Mouse (Mus musculus) MEL (cell line): ENCODE measurements around the gene Fdps. TPM values are rescaled to one million over a fixed set of nuclear protein-coding genes. Genes with fewer than 3 reads are reported as not detected.
A peak's percentile ranks its signal among the peaks of the same experiment; 100 is the strongest.

Experiments used
- DNase-seq: peaks from one replicate; pipeline ENCODE4 v3.0.0; 2011; ENCODE audit warnings: low read depth, low spot score
- H3K27ac ChIP-seq: 2 replicates; pipeline ENCODE4 v1.5.1; 2012; ENCODE audit warnings: low read depth, mild to moderate bottlenecking, control low read depth, low read length, moderate library complexity; ENCODE audit not compliant: control insufficient read depth
- H3K27me3 ChIP-seq, 2 experiments: fragments of 150-350 bp in 1 of 2; sonication (generic) in 1 of 2; 2 replicates each; pipeline ENCODE4 v1.6.1; 2012; ENCODE audit warnings: low read length in 2 of 2, mild to moderate bottlenecking in 2 of 2, improper control_type of control experiment in 1 of 2, moderate library complexity in 1 of 2; ENCODE audit not compliant: insufficient read depth in 2 of 2, control insufficient read depth in 1 of 2
- H3K36me3 ChIP-seq, 2 experiments: 2 replicates each; pipeline ENCODE4 v1.6.1; 2012 to 2014; ENCODE audit warnings: low read length in 2 of 2, improper control_type of control experiment in 1 of 2, inconsistent platforms in 1 of 2, mild to moderate bottlenecking in 1 of 2; ENCODE audit not compliant: insufficient read depth in 2 of 2, control insufficient read depth in 1 of 2
- H3K4me1 ChIP-seq, 2 experiments: fragments of 150-350 bp in 1 of 2; sonication (generic) in 1 of 2; 2 replicates each; pipeline ENCODE4 v1.6.1; 2012; ENCODE audit warnings: low read length in 2 of 2, improper control_type of control experiment in 1 of 2, mild to moderate bottlenecking in 1 of 2; ENCODE audit not compliant: insufficient read depth in 2 of 2, control insufficient read depth in 1 of 2
- H3K4me3 ChIP-seq, 2 experiments: fragments of 150-350 bp in 1 of 2; sonication (generic) in 1 of 2; 2 replicates each; pipeline ENCODE4 v1.5.1; 2012; ENCODE audit warnings: low read depth in 2 of 2, low read length in 2 of 2, mild to moderate bottlenecking in 2 of 2, moderate library complexity in 2 of 2, control low read depth in 1 of 2, improper control_type of control experiment in 1 of 2; ENCODE audit not compliant: control insufficient read depth in 1 of 2, insufficient read depth in 1 of 2
- H3K79me2 ChIP-seq: 2 replicates; pipeline ENCODE4 v1.6.1; 2012; ENCODE audit warnings: mild to moderate bottlenecking, low read length, moderate library complexity; ENCODE audit not compliant: control insufficient read depth, poor library complexity, insufficient read depth
- H3K9ac ChIP-seq: 2 replicates; pipeline ENCODE4 v1.6.1; 2012; ENCODE audit warnings: low read depth, mild to moderate bottlenecking, control low read depth, low read length, moderate library complexity; ENCODE audit not compliant: control insufficient read depth, poor library complexity, severe bottlenecking
- H3K9me3 ChIP-seq: fragments of 150-350 bp; sonication (generic); replicated peaks from 2 replicates; pipeline ENCODE4 v1.6.1; 2012; ENCODE audit warnings: mild to moderate bottlenecking, low read length, improper control_type of control experiment, moderate library complexity; ENCODE audit not compliant: insufficient read depth
- BHLHE40 ChIP-seq: IDR thresholded peaks from 2 replicates; pipeline ENCODE4 v1.6.1; 2012; ENCODE audit warnings: low read depth, mild to moderate bottlenecking, inconsistent platforms, low read length, improper control_type of control experiment, borderline replicate concordance
- CHD1 ChIP-seq: IDR thresholded peaks from 2 replicates; pipeline ENCODE4 v1.6.1; 2012; ENCODE audit warnings: low read depth, mild to moderate bottlenecking, inconsistent platforms, low read length, improper control_type of control experiment
- CHD2 ChIP-seq: IDR thresholded peaks from 2 replicates; pipeline ENCODE4 v1.6.1; 2011; ENCODE audit warnings: low read length, improper control_type of control experiment
- CTCF ChIP-seq, 3 experiments: IDR thresholded peaks in 2 of 3; conservative IDR thresholded peaks in 1 of 3; 2 replicates each; pipeline ENCODE4 v1.5.1; 2011 to 2012; ENCODE audit warnings: low read length in 3 of 3, low read depth in 2 of 3, mild to moderate bottlenecking in 2 of 3, improper control_type of control experiment in 1 of 3, inconsistent platforms in 1 of 3, mixed read lengths in 1 of 3, moderate library complexity in 1 of 3; ENCODE audit not compliant: control insufficient read depth in 1 of 3, insufficient read depth in 1 of 3, poor library complexity in 1 of 3, severe bottlenecking in 1 of 3
- E2F4 ChIP-seq: IDR thresholded peaks from 2 replicates; pipeline ENCODE4 v1.6.1; 2011; ENCODE audit warnings: low read depth, low read length, improper control_type of control experiment, borderline replicate concordance
- ELF1 ChIP-seq: IDR thresholded peaks from 2 replicates; pipeline ENCODE4 v1.6.1; 2014; ENCODE audit warnings: low read depth, mild to moderate bottlenecking, inconsistent platforms, low read length, improper control_type of control experiment, moderate library complexity
- EP300 ChIP-seq, 2 experiments: IDR thresholded peaks; 2 replicates each; pipeline ENCODE4 v1.6.1; 2011; ENCODE audit warnings: improper control_type of control experiment in 2 of 2, low read length in 2 of 2, low read depth in 1 of 2, mild to moderate bottlenecking in 1 of 2
- ETS1 ChIP-seq: IDR thresholded peaks from 2 replicates; pipeline ENCODE4 v1.6.1; 2012; ENCODE audit warnings: low read depth, mild to moderate bottlenecking, inconsistent platforms, low read length, improper control_type of control experiment, moderate library complexity
- GABPA ChIP-seq: IDR thresholded peaks from 2 replicates; pipeline ENCODE4 v1.6.1; 2012; ENCODE audit warnings: low read depth, mild to moderate bottlenecking, inconsistent platforms, low read length, improper control_type of control experiment, moderate library complexity
- GATA1 ChIP-seq: IDR thresholded peaks from 2 replicates; pipeline ENCODE4 v1.6.1; 2011; ENCODE audit warnings: low read depth, low read length, improper control_type of control experiment
- HCFC1 ChIP-seq: IDR thresholded peaks from 2 replicates; pipeline ENCODE4 v1.6.1; 2012; ENCODE audit warnings: low read depth, mild to moderate bottlenecking, inconsistent platforms, low read length, improper control_type of control experiment, moderate library complexity
- JUND ChIP-seq: IDR thresholded peaks from 2 replicates; pipeline ENCODE4 v1.6.1; 2011; ENCODE audit warnings: low read depth, mild to moderate bottlenecking, improper control_type of control experiment, low read length
- MAX ChIP-seq: IDR thresholded peaks from 2 replicates; pipeline ENCODE4 v1.6.1; 2011; ENCODE audit warnings: low read length, improper control_type of control experiment
- MAZ ChIP-seq: IDR thresholded peaks from 2 replicates; pipeline ENCODE4 v1.6.1; 2012; ENCODE audit warnings: low read depth, mild to moderate bottlenecking, inconsistent platforms, low read length, improper control_type of control experiment
- MXI1 ChIP-seq: IDR thresholded peaks from 2 replicates; pipeline ENCODE4 v1.6.1; 2011; ENCODE audit warnings: mild to moderate bottlenecking, low read depth, low read length, improper control_type of control experiment
- MYB ChIP-seq: IDR thresholded peaks from 2 replicates; pipeline ENCODE4 v1.6.1; 2011; ENCODE audit warnings: mild to moderate bottlenecking, low read depth, low read length, improper control_type of control experiment
- NRF1 ChIP-seq: IDR thresholded peaks from 2 replicates; pipeline ENCODE4 v1.6.1; 2014; ENCODE audit warnings: low read depth, mild to moderate bottlenecking, inconsistent platforms, low read length, improper control_type of control experiment, moderate library complexity; ENCODE audit not compliant: poor library complexity, insufficient read depth, severe bottlenecking
- POLR2A ChIP-seq, 2 experiments: IDR thresholded peaks; 2 replicates each; pipeline ENCODE4 v1.6.1; 2011 to 2012; ENCODE audit warnings: low read length in 2 of 2, mild to moderate bottlenecking in 2 of 2, control low read depth in 1 of 2, improper control_type of control experiment in 1 of 2, low read depth in 1 of 2, moderate library complexity in 1 of 2; ENCODE audit not compliant: control insufficient read depth in 1 of 2, insufficient read depth in 1 of 2, poor library complexity in 1 of 2
- RAD21 ChIP-seq: IDR thresholded peaks from 2 replicates; pipeline ENCODE4 v1.6.1; 2011; ENCODE audit warnings: mild to moderate bottlenecking, low read depth, low read length, improper control_type of control experiment
- RCOR1 ChIP-seq: IDR thresholded peaks from 2 replicates; pipeline ENCODE4 v1.6.1; 2012; ENCODE audit warnings: low read depth, mild to moderate bottlenecking, inconsistent platforms, low read length, improper control_type of control experiment
- SIN3A ChIP-seq: IDR thresholded peaks from 2 replicates; pipeline ENCODE4 v1.6.1; 2012; ENCODE audit warnings: low read length, improper control_type of control experiment, inconsistent platforms
- SMC3 ChIP-seq: IDR thresholded peaks from 2 replicates; pipeline ENCODE4 v1.6.1; 2011; ENCODE audit warnings: low read depth, low read length, improper control_type of control experiment
- TAL1 ChIP-seq: IDR thresholded peaks from 2 replicates; pipeline ENCODE4 v1.6.1; 2012; ENCODE audit warnings: mild to moderate bottlenecking, inconsistent platforms, low read length, moderate library complexity, mixed read lengths
- TBP ChIP-seq: IDR thresholded peaks from 2 replicates; pipeline ENCODE4 v1.8.0; 2011; ENCODE audit warnings: low read depth, low read length, improper control_type of control experiment
- TCF12 ChIP-seq: IDR thresholded peaks from 2 replicates; pipeline ENCODE4 v1.6.1; 2014; ENCODE audit warnings: low read depth, mild to moderate bottlenecking, inconsistent platforms, low read length, improper control_type of control experiment, moderate library complexity
- UBTF ChIP-seq: IDR thresholded peaks from 2 replicates; pipeline ENCODE4 v1.6.1; 2012; ENCODE audit warnings: low read depth, mild to moderate bottlenecking, inconsistent platforms, low read length, improper control_type of control experiment, moderate library complexity, borderline replicate concordance; ENCODE audit not compliant: insufficient read depth
- USF2 ChIP-seq, 2 experiments: IDR thresholded peaks; 2 replicates each; pipeline ENCODE4 v1.6.1; 2011 to 2012; ENCODE audit warnings: improper control_type of control experiment in 2 of 2, low read length in 2 of 2, borderline replicate concordance in 1 of 2, inconsistent platforms in 1 of 2, low read depth in 1 of 2, mild to moderate bottlenecking in 1 of 2; ENCODE audit not compliant: insufficient read depth in 1 of 2
- ZKSCAN1 ChIP-seq: IDR thresholded peaks from 2 replicates; pipeline ENCODE4 v1.6.1; 2012; ENCODE audit warnings: low read depth, mild to moderate bottlenecking, inconsistent platforms, low read length, improper control_type of control experiment, moderate library complexity
- ZMIZ1 ChIP-seq: IDR thresholded peaks from 2 replicates; pipeline ENCODE4 v1.6.1; 2012; ENCODE audit warnings: low read depth, mild to moderate bottlenecking, inconsistent platforms, low read length, improper control_type of control experiment, moderate library complexity
- ZNF384 ChIP-seq: IDR thresholded peaks from 2 replicates; pipeline ENCODE4 v1.6.1; 2012; ENCODE audit warnings: low read depth, mild to moderate bottlenecking, inconsistent platforms, low read length, improper control_type of control experiment
- polyA plus RNA-seq, 2 experiments: library from polyadenylated mRNA; stranded (reverse) in 1 of 2; unstranded in 1 of 2; fragments of >175 nt in 1 of 2; fragments of >200 nt in 1 of 2; gene quantifications; 2 replicates each; pipeline versions ENCODE4 v1.2.1 to v1.2.4; 2012; ENCODE audit warnings: low replicate concordance in 2 of 2, low read depth in 1 of 2; ENCODE audit not compliant: insufficient read length in 2 of 2, insufficient read depth in 1 of 2, missing spikeins in 1 of 2
- total RNA-seq: library from RNA; depleted of rRNA; stranded (reverse); fragments of 300-350 nt; gene quantifications from 2 replicates; pipeline ENCODE4 v1.2.3, GENCODE M21; 2012

Gene Fdps
- total and polyA plus RNA-seq, 3 experiments, result 226 to 267 TPM; not detected in 1

- peaks cover 0 to 4% of the 10 kb centered on the region in 2 experiments; a peak in 1 of 4 replicates for H3K36me3 ChIP-seq
- no peak for DNase-seq
- no peak overlapping the region for H3K4me3 ChIP-seq
- no peak overlapping the region for H3K27ac ChIP-seq
- TF ChIP-seq MAZ, result no peak
- TF ChIP-seq MXI1, result no peak
- TF ChIP-seq SIN3A, result no peak
- no peak for TF ChIP-seq UBTF
- TF ChIP-seq TBP, result no peak
- no peak for TF ChIP-seq GABPA
- no peak for TF ChIP-seq ETS1
- no peak for TF ChIP-seq NRF1
- no peak for TF ChIP-seq EP300 (IDR thresholded peaks at IDR 0.05; ENCODE audit: low read depth in 1 of 2, low read length in 2 of 2)
- TF ChIP-seq ELF1, result no peak
- TF ChIP-seq TCF12, result no peak
- no peak for TF ChIP-seq GATA1
- TF ChIP-seq MYB, result no peak
- TF ChIP-seq, all 39 proteins: peak for 0
- H3K4me1 ChIP-seq, result no peaks in the 10 kb centered on the region
- H3K9ac ChIP-seq, result no peak overlapping the region
- no peaks in the 10 kb centered on the region for H3K27me3 ChIP-seq
- H3K9me3 ChIP-seq, result no peaks in the 10 kb centered on the region
- no peaks in the 10 kb centered on the region for H3K79me2 ChIP-seq
Observed at GRCm38 (mm10) chr3:89144821-89145220, 43.1 kb upstream of the Fdps start.

DNA sequence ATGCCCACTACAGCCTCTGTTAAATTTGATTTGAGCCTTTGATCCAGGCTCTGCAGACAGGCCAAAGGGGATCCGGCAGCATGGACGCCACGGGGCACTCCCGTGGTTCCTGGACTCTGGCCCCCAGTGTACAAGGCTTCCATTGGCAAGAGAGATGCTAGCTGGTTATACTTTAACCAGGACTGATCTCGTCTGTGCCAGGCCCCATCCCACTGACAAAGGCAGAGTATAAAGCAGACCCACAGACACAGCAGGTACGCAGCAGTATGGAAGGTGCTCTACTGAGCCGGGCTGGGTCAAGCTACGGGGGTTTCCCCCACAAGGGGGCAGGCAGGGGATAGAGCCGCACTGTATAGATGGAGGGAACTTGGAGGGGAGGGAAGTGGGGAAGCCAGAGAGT, 34.6 kb upstream of the Fdps start:
- peak overlapping the region; percentile 97 for H3K27ac ChIP-seq
- H3K4me3 ChIP-seq, result peak overlapping the region; percentile 77 to 81
- DNase-seq, result peak; percentile 82
- H3K9me3 ChIP-seq, result no peaks in the 10 kb centered on the region
- H3K79me2 ChIP-seq, result peaks cover 16% of the 10 kb centered on the region
- H3K27me3 ChIP-seq, result no peaks in the 10 kb centered on the region
- peaks cover 2 to 49% of the 10 kb centered on the region in 2 experiments; a peak in 3 of 4 replicates for H3K36me3 ChIP-seq
- H3K4me1 ChIP-seq, result peaks cover 27 to 53% of the 10 kb centered on the region in 2 experiments
- H3K9ac ChIP-seq, result peak overlapping the region; percentile 81
- TF ChIP-seq CTCF (IDR thresholded peaks at IDR 0.05 in 2 of 3, conservative IDR thresholded peaks at IDR 0.05 in 1 of 3; ENCODE audit: control insufficient read depth in 1 of 3, insufficient read depth in 1 of 3, low read depth in 2 of 3, low read length in 3 of 3, poor library complexity in 1 of 3, severe bottlenecking in 1 of 3), result peak; percentile 59 to 69 (median 65)
- TF ChIP-seq CHD1, result no peak
- no peak for TF ChIP-seq CHD2
- TF ChIP-seq USF2 (IDR thresholded peaks at IDR 0.05; ENCODE audit: borderline replicate concordance in 1 of 2, insufficient read depth in 1 of 2, low read depth in 1 of 2, low read length in 2 of 2), result no peak
- TF ChIP-seq SMC3, result peak; percentile 60
- no peak for TF ChIP-seq JUND
- no peak for TF ChIP-seq NRF1
- TF ChIP-seq MAX, result peak; percentile 5; the same call in 1 of the 2 replicates
- TF ChIP-seq SIN3A, result no peak; the same call in none of the 2 replicates
- TF ChIP-seq HCFC1, result peak; percentile 43
- peak; percentile 75; the same call in 1 of the 2 replicates for TF ChIP-seq MAZ
- peak; percentile 34 for TF ChIP-seq RAD21
- TF ChIP-seq ZNF384, result no peak
- peak; percentile 71; the same call in 1 of the 2 replicates for TF ChIP-seq UBTF
- peak in 1 of 2 experiments; percentile 32; a peak in 2 of 4 replicates for TF ChIP-seq POLR2A (IDR thresholded peaks at IDR 0.05; ENCODE audit: control insufficient read depth in 1 of 2, insufficient read depth in 1 of 2, low read depth in 1 of 2, low read length in 2 of 2, poor library complexity in 1 of 2)
- no peak for TF ChIP-seq ETS1
- 0 out of 2 replicates have a peak, but pooled peaks have one; percentile 39 for TF ChIP-seq GABPA
- TF ChIP-seq ELF1, result no peak
- TF ChIP-seq MXI1, result 0 out of 2 replicates have a peak, but pooled peaks have one; percentile 14
- no peak for TF ChIP-seq E2F4
- no peak for TF ChIP-seq ZMIZ1
- TF ChIP-seq RCOR1, result peak; percentile 36; the same call in 1 of the 2 replicates
- TF ChIP-seq BHLHE40, result no peak
- TF ChIP-seq TAL1, result no peak
- 0 out of 2 replicates have a peak, but pooled peaks have one; percentile 11 for TF ChIP-seq TCF12
- TF ChIP-seq ZKSCAN1, result no peak
